Mouse (Mus musculus) heart, postnatal 10 days (tissue): ENCODE measurements around the gene Tmem104. TPM values are rescaled to one million over a fixed set of nuclear protein-coding genes. Genes with fewer than 3 reads are reported as not detected.

Experiments used
- DNase-seq, 2 experiments: peaks; one replicate each; pipeline ENCODE4 v3.0.0; 2021
- intact Hi-C: fragments of 180-260 bp; cut with DNase I; formaldehyde crosslinking; loops from one replicate; pipeline ENCODE4 v1.15.1; 2025
- total RNA-seq, 2 experiments: library from RNA; stranded (reverse); gene quantifications; 2 replicates each; pipeline ENCODE4 v1.2.3; 2021

Gene Tmem104
- total RNA-seq: 10 to 100 TPM; 10.9 TPM

- intact Hi-C loops: no loop called here
Measured at GRCm38 (mm10) chr11:115187224-115187639, at the start of gene Tmem104. TSS of gene Tmem104 (plus strand) at chr11:115187487.

GRCm38 (mm10) chr11:115138597-115139262 lies 48.6 kb upstream of the Tmem104 start:
- intact Hi-C loops: no loop called here
- no peak for DNase-seq

More at GRCm38 (mm10) chr11:115187224-115187639, at the start of gene Tmem104:
- peak; percentile 99 for DNase-seq

GRCm38 (mm10) chr11:115141970-115142369 lies 45.3 kb upstream of the Tmem104 start:
- no peak for DNase-seq
- intact Hi-C loops: no loop called here

- intact Hi-C loops: no loop called here
- no peak for DNase-seq
Measured at GRCm38 (mm10) chr11:115147813-115148212, 39.5 kb upstream of the Tmem104 start.

- DNase-seq: no peak
- intact Hi-C loops: no loop called here
Measured at GRCm38 (mm10) chr11:115150741-115151254, 36.5 kb upstream of the Tmem104 start.

- intact Hi-C loops: no loop called here
- peak; percentile 61 to 73 for DNase-seq
Measured at GRCm38 (mm10) chr11:115151755-115152429, 35.4 kb upstream of the Tmem104 start.

GRCm38 (mm10) chr11:115153088-115153487 lies 34.2 kb upstream of the Tmem104 start:
- DNase-seq: no peak
- intact Hi-C loops: loop anchor here (1.0 kb wide), 1 partner anchor 70 kb away; no protein-coding TSS in a partner anchor

GRCm38 (mm10) chr11:115153699-115154292 lies 33.5 kb upstream of the Tmem104 start:
- intact Hi-C loops: loop anchor here (1.0 kb wide), 1 partner anchor 70 kb away; no protein-coding TSS in a partner anchor

GRCm38 (mm10) chr11:115155053-115155634 lies 32.1 kb upstream of the Tmem104 start:
- DNase-seq: no peak
- intact Hi-C loops: no loop called here

More at GRCm38 (mm10) chr11:115153699-115154292, 33.5 kb upstream of the Tmem104 start:
- peak; percentile 81 to 83 for DNase-seq

- intact Hi-C loops: no loop called here
- DNase-seq: peak in 1 of 2 experiments; percentile 39
Measured at GRCm38 (mm10) chr11:115157933-115158719, 29.2 kb upstream of the Tmem104 start.

GRCm38 (mm10) chr11:115160016-115160797 lies 27.1 kb upstream of the Tmem104 start:
- intact Hi-C loops: loop anchor here (2.0 kb wide), 1 partner anchor 111 kb away; no protein-coding TSS in a partner anchor
- peak; percentile 71 to 84 for DNase-seq

- intact Hi-C loops: loop anchor here (1.0 to 2.0 kb wide), 2 partner anchors 21 to 110 kb away; no protein-coding TSS in a partner anchor
- DNase-seq: peak; percentile 73 to 90
Measured at GRCm38 (mm10) chr11:115160883-115161577, 26.3 kb upstream of the Tmem104 start.

GRCm38 (mm10) chr11:115161578-115162204 lies 25.6 kb upstream of the Tmem104 start:
- intact Hi-C loops: loop anchor here (1.0 to 2.0 kb wide), 2 partner anchors 21 to 109 kb away; no protein-coding TSS in a partner anchor
- DNase-seq: peak in 1 of 2 experiments; percentile 14

GRCm38 (mm10) chr11:115162205-115162601 lies 25.1 kb upstream of the Tmem104 start:
- intact Hi-C loops: no loop called here

GRCm38 (mm10) chr11:115162832-115163480 lies 24.3 kb upstream of the Tmem104 start, which contains the start of gene Slc9a3r1:
TSS of gene Slc9a3r1 (plus strand) at chr11:115163341.
- DNase-seq: peak; percentile 98
- intact Hi-C loops: no loop called here

More at GRCm38 (mm10) chr11:115162205-115162601, 25.1 kb upstream of the Tmem104 start:
- DNase-seq: no peak

GRCm38 (mm10) chr11:115163568-115164150 lies 23.6 kb upstream of the Tmem104 start:
- intact Hi-C loops: no loop called here
- DNase-seq: peak in 1 of 2 experiments; percentile 50
